In genomic region chr14:30249591-30249990, GRCm38 (mm10) we compare ENCODE assay signal across 17 mouse cellular contexts.
DNase-seq lines count a peak whose midpoint lies in the region; ATAC-seq and TF ChIP-seq lines count a peak whose summit lies in the region.
"Had no signal": no experiment of that assay in that cellular context is flagged by ENCODE, and none has a peak within 500 bp of the region (broad histone marks: within the 10 kb centered on the region; RNA-seq: fewer than 3 reads in every experiment).

No protein-coding gene starts in this region.

- 81% methylated on average over 4 of the region's 4 CpGs for WGBS in stomach, postnatal 0 days
- WGBS in heart, embryonic 10.5 days, result 78% methylated on average over 4 of the region's 4 CpGs

- H3K27me3 ChIP-seq in stomach, postnatal 0 days (ENCODE audit: control insufficient read depth, insufficient read depth, low read length), result no peaks in the 10 kb centered on the region
- no peaks in the 10 kb centered on the region for H3K27me3 ChIP-seq in heart, embryonic 10.5 days (ENCODE audit: insufficient read depth, poor library complexity, severe bottlenecking)

- no peaks in the 10 kb centered on the region for H3K4me1 ChIP-seq in stomach, postnatal 0 days (replicated peaks; ENCODE audit: control insufficient read depth, insufficient read depth)
- peaks cover 29% of the 10 kb centered on the region for H3K4me1 ChIP-seq in heart, embryonic 10.5 days

- no peak for TF ChIP-seq CTCF in stomach, postnatal 0 days (IDR thresholded peaks at IDR 0.05; ENCODE audit: low read depth)

- no peak for TF ChIP-seq EP300 in stomach, postnatal 0 days (optimal IDR thresholded peaks at IDR 0.05)

- ATAC-seq in granulocyte monocyte progenitor cell, adult 5-6 weeks (replicated peaks; ENCODE audit: poor library complexity, severe bottlenecking), result peak; percentile 36; the same call in 1 of the 2 replicates
- no peak for ATAC-seq in stomach, postnatal 0 days (ENCODE audit: low FRiP score, low TSS enrichment)

- no peak overlapping the region for H3K9ac ChIP-seq in stomach, postnatal 0 days (ENCODE audit: low read length)
- H3K9ac ChIP-seq: lung, embryonic 14.5 days had no signal

- no peak overlapping the region for H3K4me2 ChIP-seq in stomach, postnatal 0 days (replicated peaks; ENCODE audit: low read depth)
- H3K4me2 ChIP-seq: lung, embryonic 14.5 days; midbrain, embryonic 11.5 days had no signal

- DNase-seq in testis, postnatal 10 days (ENCODE audit: low spot score), result peak; percentile 19
- DNase-seq in testis, postnatal 14 days (ENCODE audit: low spot score), result no peak
- DNase-seq in spleen, adult 18-20 months, result peak; percentile 33 to 57
- DNase-seq in thymus, postnatal 4 days, result peak; percentile 63
- DNase-seq in stomach, postnatal 0 days (ENCODE audit: low spot score), result no peak
- DNase-seq in heart, embryonic 10.5 days (ENCODE audit: low spot score), result no peak
- DNase-seq in layer of hippocampus, adult 11-12 months (ENCODE audit: low spot score), result no peak
- DNase-seq: adrenal gland, postnatal 36 days; cerebellum, adult 11 months; embryo, embryonic 11 days; kidney, adult 18-20 months; lung, embryonic 14.5 days had no signal

- no peak overlapping the region for H3K4me3 ChIP-seq in stomach, postnatal 0 days (ENCODE audit: low read depth, low read length)
- no peak overlapping the region for H3K4me3 ChIP-seq in heart, embryonic 10.5 days
- H3K4me3 ChIP-seq: erythroblast, embryonic 14.5 days; limb, embryonic 10.5 days had no signal

- no peak overlapping the region for H3K27ac ChIP-seq in stomach, postnatal 0 days (replicated peaks)
- no peak overlapping the region for H3K27ac ChIP-seq in heart, embryonic 10.5 days
- H3K27ac ChIP-seq: limb, embryonic 10.5 days had no signal

- H3K9me3 ChIP-seq in stomach, postnatal 0 days (ENCODE audit: control insufficient read depth, low read length), result no peaks in the 10 kb centered on the region
- H3K9me3 ChIP-seq in heart, embryonic 10.5 days, result no peaks in the 10 kb centered on the region
- H3K9me3 ChIP-seq: G1E; limb, embryonic 10.5 days had no signal

- H3K36me3 ChIP-seq in stomach, postnatal 0 days (ENCODE audit: control insufficient read depth, insufficient read depth, low read length), result no peaks in the 10 kb centered on the region
- no peaks in the 10 kb centered on the region for H3K36me3 ChIP-seq in heart, embryonic 10.5 days
- H3K36me3 ChIP-seq: G1E; limb, embryonic 10.5 days had no signal

Comparison
In these comparisons a context has a peak if more than half of its experiments do, and no peak if none do; other contexts are left out.
1. DNase-seq: peak in testis, postnatal 10 days (single experiment), spleen, adult 18-20 months (2 of 2) and thymus, postnatal 4 days (single experiment); none in testis, postnatal 14 days (single experiment), stomach, postnatal 0 days (single experiment), heart, embryonic 10.5 days (single experiment) and layer of hippocampus, adult 11-12 months (single experiment).